Mouse (Mus musculus) liver, postnatal 0 days (tissue): ENCODE results near the gene Gm37240.

Source experiments
- CTCF ChIP-seq: sonication (generic); IDR thresholded peaks from 2 replicates; pipeline ENCODE4 v1.5.1; 2016; ENCODE audit warnings: antibody characterized with exemption, low read depth
- EP300 ChIP-seq: IDR thresholded peaks from 2 replicates; pipeline ENCODE4 v1.6.1; 2016; ENCODE audit warnings: antibody characterized with exemption, low read depth, mild to moderate bottlenecking

- no peak for TF ChIP-seq CTCF
- no peak for TF ChIP-seq EP300
These were observed 1385.2 kb downstream of the Gm37240 start for GRCm38 (mm10) chr3:84502101-84502500.
